In genomic region chr2:121446506-121446905, GRCm38 (mm10) we compare ENCODE assay signal across 22 mouse cellular contexts. TPM values are rescaled to one million over a fixed set of nuclear protein-coding genes. Genes with fewer than 3 reads are reported as not detected.
A peak's percentile ranks its signal among the peaks of the same experiment; 100 is the strongest.
DNase-seq lines count a peak whose midpoint lies in the region; ATAC-seq and TF ChIP-seq lines count a peak whose summit lies in the region.
"Had no signal": no experiment of that assay in that cellular context is flagged by ENCODE, and none has a peak within 500 bp of the region (broad histone marks: within the 10 kb centered on the region; RNA-seq: fewer than 3 reads in every experiment).

No protein-coding gene starts in this region.

- H3K4me1 ChIP-seq in heart, embryonic 11.5 days (ENCODE audit: control insufficient read depth, insufficient read depth, low read length) = peaks cover 18% of the 10 kb centered on the region
- peaks cover 14% of the 10 kb centered on the region for H3K4me1 ChIP-seq in testis, adult 2 months (ENCODE audit: control insufficient read depth, insufficient read depth, low read length)

- no peak overlapping the region for H3K4me3 ChIP-seq in heart, embryonic 11.5 days (ENCODE audit: low read depth, low read length)
- H3K4me3 ChIP-seq in testis, adult 2 months (ENCODE audit: control insufficient read depth, low read depth, low read length) = peak overlapping the region; percentile 14
- H3K4me3 ChIP-seq: forebrain, embryonic 10.5 days; forebrain, embryonic 13.5 days; hindbrain, embryonic 12.5 days; hindbrain, embryonic 15.5 days had no signal

- ATAC-seq in heart, embryonic 11.5 days (replicated peaks; ENCODE audit: insufficient number of reproducible peaks, low FRiP score, low TSS enrichment) = no peak
- ATAC-seq: activated CD4-positive, CD25-positive, alpha-beta regulatory T cell, adult 4 months; forebrain, embryonic 13.5 days; forebrain, embryonic 16.5 days had no signal

- TF ChIP-seq POLR2A in testis, adult 2 months (IDR thresholded peaks at IDR 0.05; ENCODE audit: control insufficient read depth, low read depth, low read length) = no peak

- peak; percentile 30 to 67 for DNase-seq in adrenal gland, adult (ENCODE audit: inconsistent age in 2 of 2, low spot score in 1 of 2)
- DNase-seq in adrenal gland, postnatal 25 days = no peak
- DNase-seq in heart, adult 11 months = peak; percentile 87
- DNase-seq in testis, postnatal 10 days (ENCODE audit: low spot score) = no peak
- DNase-seq in thymus, postnatal 14 days = no peak
- DNase-seq: adrenal gland, adult 8-10 months; cerebellum, adult 18-20 months; cerebellum, adult 9-10 months; cerebellum, postnatal 14 days; gastrocnemius, postnatal 10 days; gastrocnemius, postnatal 36 days had no signal

- H3K9me3 ChIP-seq in heart, embryonic 11.5 days (replicated peaks; ENCODE audit: control insufficient read depth, low read length) = no peaks in the 10 kb centered on the region
- H3K9me3 ChIP-seq: forebrain, embryonic 10.5 days; forebrain, embryonic 13.5 days; hindbrain, embryonic 12.5 days; hindbrain, embryonic 15.5 days had no signal

- H3K27me3 ChIP-seq in heart, embryonic 11.5 days (ENCODE audit: control insufficient read depth, insufficient read depth, low read length) = no peaks in the 10 kb centered on the region
- no peaks in the 10 kb centered on the region for H3K27me3 ChIP-seq in testis, adult 2 months (ENCODE audit: control insufficient read depth, insufficient read depth, low read length)

- TF ChIP-seq CTCF in testis, adult 2 months (IDR thresholded peaks at IDR 0.05; ENCODE audit: control insufficient read depth, insufficient read depth, insufficient replicate concordance, low read depth, low read length) = no peak

- WGBS in heart, embryonic 11.5 days (ENCODE audit: insufficient replicate concordance) = 74% methylated on average over 4 of the region's 4 CpGs

- no peak overlapping the region for H3K9ac ChIP-seq in heart, embryonic 11.5 days (ENCODE audit: low read depth, low read length)
- H3K9ac ChIP-seq: forebrain, embryonic 13.5 days; hindbrain, embryonic 12.5 days; hindbrain, embryonic 15.5 days had no signal

- no peak overlapping the region for H3K27ac ChIP-seq in heart, embryonic 11.5 days (ENCODE audit: low read depth, low read length)
- H3K27ac ChIP-seq in testis, adult 2 months (ENCODE audit: control insufficient read depth, insufficient read depth, low read depth, low read length) = no peak overlapping the region
- H3K27ac ChIP-seq: forebrain, embryonic 10.5 days; forebrain, embryonic 13.5 days; hindbrain, embryonic 12.5 days; hindbrain, embryonic 15.5 days had no signal

- H3K4me2 ChIP-seq in heart, embryonic 11.5 days = no peak overlapping the region
- H3K4me2 ChIP-seq: forebrain, embryonic 13.5 days; hindbrain, embryonic 12.5 days; hindbrain, embryonic 15.5 days had no signal

- peaks cover 2% of the 10 kb centered on the region; the same call in 1 of the 2 replicates for H3K36me3 ChIP-seq in heart, embryonic 11.5 days (ENCODE audit: control insufficient read depth, insufficient read depth, low read length)
- peaks cover 2% of the 10 kb centered on the region for H3K36me3 ChIP-seq in testis, adult 2 months (ENCODE audit: control insufficient read depth, insufficient read depth, low read length)
- H3K36me3 ChIP-seq: hindbrain, embryonic 12.5 days had no signal

RNA-seq across cellular contexts. Expression of gene Ell3, which starts 2.4 kb away (rescaled TPM):
- 0.49 TPM in 1 of 2 replicates, not detected in the other for total RNA-seq in adrenal gland, postnatal 25 days (2021)
- polyA plus RNA-seq in heart, embryonic 11.5 days (2014; fragmentation: Nextera tagmentation; extraction: Ambion mirVana) = 1.6 and 2.4 TPM in 2 replicates
- polyA plus RNA-seq in testis, adult 2 months (2012; rRNA removed) = 4.9 and 5.8 TPM in 2 replicates
- total RNA-seq: gastrocnemius, adult 18-20 months; gastrocnemius, postnatal 10 days; gastrocnemius, postnatal 36 days; granulocyte monocyte progenitor cell, adult 5-6 weeks; hematopoietic stem cell, adult 5-6 weeks had no signal

RNA-seq across cellular contexts. Expression of gene Serf2, which starts 2.5 kb away (rescaled TPM):
- 351 and 386 TPM in 2 replicates for total RNA-seq in adrenal gland, postnatal 25 days (2021)
- polyA plus RNA-seq in heart, embryonic 11.5 days (2014; fragmentation: Nextera tagmentation; extraction: Ambion mirVana) = 603 and 608 TPM in 2 replicates
- 192 and 208 TPM in 2 replicates for polyA plus RNA-seq in testis, adult 2 months (2012; rRNA removed)

RNA-seq across cellular contexts. Expression of gene Hypk, which starts 6.6 kb away (rescaled TPM):
- 42.9 and 106 TPM in 2 replicates for total RNA-seq in adrenal gland, postnatal 25 days (2021)
- 118 and 124 TPM in 2 replicates for polyA plus RNA-seq in heart, embryonic 11.5 days (2014; fragmentation: Nextera tagmentation; extraction: Ambion mirVana)
- 6.6 and 12.2 TPM in 2 replicates for polyA plus RNA-seq in testis, adult 2 months (2012; rRNA removed)

RNA-seq across cellular contexts. Expression of gene Serinc4, which starts 10.1 kb away (rescaled TPM):
- 0.30 TPM in 1 of 2 replicates, not detected in the other for total RNA-seq in adrenal gland, postnatal 25 days (2021)
- polyA plus RNA-seq in heart, embryonic 11.5 days (2014; fragmentation: Nextera tagmentation; extraction: Ambion mirVana) = 0.07 TPM in 1 of 2 replicates, not detected in the other
- 3.1 and 4.4 TPM in 2 replicates for polyA plus RNA-seq in testis, adult 2 months (2012; rRNA removed)
- total RNA-seq: gastrocnemius, adult 18-20 months; gastrocnemius, postnatal 36 days had no signal
- polyA plus RNA-seq: activated CD4-positive, CD25-positive, alpha-beta regulatory T cell, adult 4 months had no signal

RNA-seq across cellular contexts. Expression of gene Mfap1b, which starts 27.4 kb away (rescaled TPM):
- 34.5 and 40.5 TPM in 2 replicates for total RNA-seq in adrenal gland, postnatal 25 days (2021)
- 45.0 and 48.8 TPM in 2 replicates for polyA plus RNA-seq in heart, embryonic 11.5 days (2014; fragmentation: Nextera tagmentation; extraction: Ambion mirVana)
- polyA plus RNA-seq in testis, adult 2 months (2012; rRNA removed) = 4.0 and 4.5 TPM in 2 replicates

Comparison
In these comparisons a context has a peak if more than half of its experiments do, and no peak if none do; other contexts are left out.
1. DNase-seq: peak in adrenal gland, adult (2 of 2) and heart, adult 11 months (single experiment); none in adrenal gland, postnatal 25 days (single experiment), testis, postnatal 10 days (single experiment) and thymus, postnatal 14 days (single experiment).